Mouse (Mus musculus): Measurements from ENCODE around the gene Pck2. TPM values are rescaled to one million over a fixed set of nuclear protein-coding genes. Genes with fewer than 3 reads are reported as not detected.

Gene Pck2
- polyA plus RNA-seq (2012; rRNA removed), result 114 and 117 TPM in 2 replicates

DNA sequence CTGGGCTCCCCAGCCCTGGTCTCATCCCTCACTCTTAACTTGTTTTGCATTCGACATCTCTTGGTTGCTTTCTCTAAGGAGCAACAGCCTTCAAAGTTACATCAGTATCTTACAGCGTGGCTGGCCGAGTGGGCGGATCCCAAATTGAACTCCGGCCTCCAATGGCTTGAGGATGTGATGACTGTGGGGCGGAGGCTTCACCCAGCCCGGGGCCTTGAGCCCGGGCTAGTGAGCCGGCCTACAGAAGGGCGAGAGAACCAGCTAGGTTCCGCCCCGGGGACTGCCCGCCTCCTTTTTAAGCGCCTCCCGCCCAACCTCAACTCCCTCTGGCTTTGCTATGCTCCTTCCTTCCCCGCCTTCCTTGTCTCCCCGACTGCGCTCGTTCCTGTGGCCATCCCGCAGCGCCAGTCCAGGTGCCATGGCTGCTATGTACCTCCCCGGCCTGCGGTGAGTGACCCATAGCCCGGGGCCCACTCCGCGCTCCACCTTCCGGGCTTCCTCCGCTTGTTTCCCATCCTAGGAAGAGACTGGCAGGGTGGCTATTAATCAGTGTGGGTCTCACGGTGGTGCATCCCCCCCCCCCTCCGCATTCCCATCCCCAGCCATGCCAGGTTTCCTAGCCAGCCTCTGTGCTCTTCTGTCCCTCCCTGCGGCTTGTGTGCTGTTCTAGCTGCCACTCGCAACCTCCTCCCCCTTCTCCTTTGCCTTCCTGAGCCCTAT, at the start of gene Pck2:
Gene Pck2 (plus strand): TSS at position 200 of the 720 bp plus-strand sequence.

DNA sequence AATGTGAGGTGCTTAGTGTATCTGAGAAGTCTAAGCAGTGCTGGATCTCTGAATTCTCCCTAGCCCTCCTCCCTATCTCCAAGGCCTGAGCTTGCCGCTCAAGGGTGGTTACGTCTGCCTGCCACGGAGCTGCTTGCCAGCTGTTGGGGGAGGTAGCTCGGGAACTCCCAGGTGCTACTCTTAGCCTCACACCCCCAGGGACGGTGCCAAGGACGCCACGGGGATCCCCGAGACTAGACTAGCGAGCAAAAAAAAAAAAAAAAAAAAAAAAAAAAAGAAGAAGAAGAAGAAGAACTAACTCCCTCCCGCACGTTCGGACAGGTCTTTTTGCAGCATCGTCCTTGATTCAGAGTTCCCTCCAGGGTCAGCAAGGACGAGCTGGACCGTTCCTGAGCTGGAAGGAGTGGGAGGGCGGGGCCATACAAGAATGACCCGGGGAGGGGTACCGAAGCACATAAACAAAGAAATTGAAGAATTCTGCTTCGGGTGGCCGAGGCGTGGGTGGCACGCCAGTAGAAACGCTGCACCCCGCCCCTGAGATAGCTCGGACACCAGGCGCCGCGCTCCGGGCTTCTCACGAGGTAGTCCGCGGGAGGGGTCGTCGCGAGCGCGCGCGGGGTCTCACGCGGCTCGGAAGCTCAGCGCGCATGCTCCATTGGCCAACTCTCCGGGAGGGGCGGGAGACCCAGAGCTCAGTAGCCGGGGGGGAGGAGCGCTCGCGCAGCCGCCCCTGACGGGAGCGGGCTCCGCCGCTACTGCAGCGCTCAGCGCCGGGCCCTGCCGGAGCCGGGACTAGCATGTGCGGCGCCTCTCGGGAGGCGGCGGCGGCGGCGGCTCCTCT, 49.5 kb upstream of the Pck2 start, which contains the start of gene Carmil3:
Gene Carmil3 (plus strand): TSS at position 291 of the 841 bp plus-strand sequence.

DNA sequence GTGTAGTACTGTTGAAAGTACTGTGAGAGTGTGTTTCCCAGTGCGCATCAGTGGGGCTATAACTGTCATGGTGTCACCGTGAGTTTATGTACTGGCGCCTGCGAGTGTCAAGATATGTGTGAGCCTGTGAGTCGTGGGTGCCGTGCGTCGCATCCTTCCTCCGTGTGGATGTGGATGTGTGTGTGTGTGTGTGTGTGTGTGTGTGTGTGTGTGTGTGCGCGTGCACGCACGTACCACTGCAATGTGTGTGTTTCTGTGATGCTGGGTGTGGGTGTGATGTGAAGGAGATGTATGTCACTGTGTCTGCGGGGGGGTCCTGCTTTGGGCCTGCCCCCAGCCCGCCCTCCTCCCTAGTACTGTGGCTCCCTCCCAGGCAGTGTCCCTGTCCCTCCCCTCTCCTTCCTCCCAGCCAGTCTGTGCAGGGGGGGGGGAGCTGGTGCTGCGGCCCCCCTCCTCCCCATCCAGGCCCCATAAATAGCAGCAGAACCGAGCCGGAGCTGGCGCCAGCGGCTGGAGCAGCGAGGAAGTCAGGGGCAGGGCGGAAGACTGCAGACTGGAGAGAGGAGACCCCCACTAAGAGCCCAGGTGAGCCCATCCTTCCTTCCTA, 29.8 kb upstream of the Pck2 start, which contains the start of gene Cpne6:
Gene Cpne6 (plus strand): TSS at position 321 of the 607 bp plus-strand sequence.

DNA sequence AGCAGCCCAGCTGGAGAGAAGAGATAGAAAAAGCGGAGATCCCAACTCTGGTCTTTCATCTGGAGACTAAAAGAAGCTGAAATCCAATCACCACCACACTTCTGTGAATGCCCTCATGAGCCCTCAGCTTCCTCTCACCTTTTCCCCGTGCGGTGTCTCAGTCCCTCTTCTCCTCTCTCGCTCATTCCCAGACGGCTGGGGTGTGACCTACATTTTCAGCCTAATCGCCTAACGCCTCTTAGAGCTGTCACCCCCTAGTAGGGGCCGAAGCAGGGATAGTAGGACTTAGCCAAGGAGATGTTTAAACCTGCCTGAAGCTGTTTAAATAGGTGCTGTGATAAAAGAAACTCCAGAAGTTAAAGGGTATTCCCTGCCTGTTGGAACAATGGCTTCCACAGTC, 15.3 kb upstream of the Pck2 start, which contains the start of gene Nrl:
Gene Nrl (minus strand): TSS at position 197 of the 400 bp plus-strand sequence.

DNA sequence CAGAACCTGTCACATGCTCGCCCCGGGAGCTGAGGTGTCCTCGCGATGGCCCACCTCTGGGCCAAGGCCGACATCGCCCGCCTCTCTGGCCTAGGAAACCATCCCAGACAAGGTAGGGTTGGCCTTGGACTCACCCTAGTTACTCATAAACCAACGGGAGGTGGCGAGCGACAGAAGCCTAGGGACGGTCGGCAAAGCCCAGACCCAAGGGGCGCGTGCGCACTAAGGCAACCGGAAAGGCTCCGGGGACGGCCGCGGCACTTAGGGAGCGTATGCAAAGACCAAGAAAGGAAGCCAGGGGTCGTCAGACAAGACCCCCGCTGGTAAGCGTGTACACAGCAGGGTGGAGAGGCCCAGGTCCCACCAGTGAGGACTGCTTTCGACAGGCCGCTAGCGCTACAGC, 19.7 kb downstream of the Pck2 start, which contains the start of gene Dcaf11:
Gene Dcaf11 (plus strand): TSS at position 208 of the 403 bp plus-strand sequence.

DNA sequence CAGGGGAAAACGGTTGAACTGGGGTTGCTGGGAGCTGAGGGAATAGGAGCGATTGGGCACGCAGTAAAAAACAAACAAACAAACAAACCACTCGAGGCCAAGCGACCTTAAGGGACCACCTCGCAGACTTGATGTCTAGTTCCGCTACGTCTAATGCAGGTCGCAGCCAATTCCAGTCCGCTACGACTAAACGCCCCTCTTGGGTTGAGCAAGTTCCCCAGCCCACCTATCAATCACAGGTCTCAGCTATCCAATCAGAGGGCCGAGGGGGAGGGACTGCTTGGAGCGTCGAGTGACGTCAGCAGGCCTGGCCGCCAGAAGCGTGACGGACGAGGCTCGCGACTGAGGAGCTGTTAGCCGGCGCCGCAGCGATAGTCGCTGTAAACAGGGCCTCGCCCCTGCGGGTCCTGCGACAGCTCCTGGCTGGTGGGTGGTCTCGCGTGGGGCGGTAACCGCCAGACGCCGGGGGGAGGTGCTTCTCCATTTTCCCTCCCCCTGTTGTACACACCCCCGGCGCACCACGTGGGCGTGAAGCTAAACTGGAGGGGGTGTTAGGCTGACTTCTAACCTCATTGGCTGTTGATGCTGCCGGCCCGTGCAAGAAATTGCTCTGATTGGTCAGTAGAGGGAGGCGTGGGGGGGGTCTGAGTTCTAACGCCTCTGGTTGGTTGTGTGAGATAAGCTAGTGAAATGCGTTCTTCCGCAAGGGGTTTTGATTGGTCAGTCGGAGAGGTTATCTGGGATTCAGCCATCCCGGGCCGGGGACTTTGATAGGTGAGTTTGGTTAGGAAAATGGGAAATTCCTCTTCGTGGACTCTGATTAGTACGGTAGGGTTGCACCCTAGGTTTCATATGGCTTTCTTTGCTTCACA, 20.4 kb downstream of the Pck2 start, which contains the start of gene A730061H03Rik:
Gene A730061H03Rik (minus strand): TSS at position 205 of the 872 bp plus-strand sequence.

DNA sequence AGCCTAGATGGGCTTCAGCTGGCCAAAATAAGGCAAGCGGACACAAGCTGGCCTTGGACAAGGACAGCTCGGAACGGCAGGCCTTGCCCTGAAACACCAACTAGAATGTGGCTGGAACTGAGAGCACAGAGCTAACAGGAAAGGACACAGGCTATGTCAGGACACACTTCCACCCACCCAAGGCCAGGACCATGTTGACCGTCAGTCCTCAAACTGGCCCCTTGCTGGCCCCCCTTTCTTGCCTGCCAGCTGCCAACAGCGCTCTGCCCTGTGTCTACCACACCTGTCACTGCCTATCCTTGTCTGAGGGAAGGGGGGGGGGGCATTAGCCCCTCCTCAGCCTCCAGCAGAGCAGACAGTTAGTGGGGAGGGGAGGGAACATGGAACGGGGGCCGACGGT, 35.2 kb downstream of the Pck2 start, which contains the start of gene Fitm1:
Gene Fitm1 (plus strand): TSS at position 316 of the 400 bp plus-strand sequence.

DNA sequence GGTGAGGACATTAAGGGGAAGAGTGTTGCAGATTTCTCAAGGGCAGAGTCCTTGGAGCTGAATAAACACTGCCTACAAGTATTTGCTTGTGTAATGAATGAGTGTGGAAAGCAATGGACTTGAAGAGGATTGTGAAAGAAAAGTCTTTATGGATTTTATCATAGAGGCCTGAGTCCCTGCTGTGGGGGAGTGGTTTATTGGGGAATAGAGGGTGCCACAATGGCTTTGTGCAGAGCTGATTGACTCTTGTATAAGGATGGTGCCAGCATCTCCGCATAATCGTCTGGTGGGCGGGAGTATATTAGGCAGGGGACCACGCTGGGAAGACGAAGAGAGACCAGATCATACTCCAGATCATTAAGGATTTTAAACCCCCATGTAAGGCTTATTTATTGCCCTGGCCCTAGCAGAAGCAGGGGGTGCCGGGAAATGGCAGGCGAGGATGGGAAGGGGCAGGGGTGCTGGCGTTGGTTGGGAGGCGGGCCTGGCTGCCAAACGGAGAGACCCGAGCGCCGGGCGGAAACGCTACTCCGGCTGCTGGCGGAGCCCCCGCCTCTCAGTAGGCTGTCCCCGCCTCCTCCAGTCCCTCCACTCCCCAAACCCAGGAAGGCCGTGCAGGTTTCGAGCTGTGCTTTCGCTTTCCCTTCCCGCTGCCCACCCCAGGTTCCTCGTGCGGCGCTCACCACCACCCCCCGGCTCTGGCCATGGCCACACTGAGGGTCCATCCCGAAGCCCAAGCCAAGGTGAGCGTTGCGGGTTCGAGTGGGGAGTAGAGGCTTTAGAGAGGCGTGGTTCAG, 38.0 kb downstream of the Pck2 start, which contains the start of gene Psme1:
Gene Psme1 (plus strand): TSS at position 253 of the 797 bp plus-strand sequence.

DNA sequence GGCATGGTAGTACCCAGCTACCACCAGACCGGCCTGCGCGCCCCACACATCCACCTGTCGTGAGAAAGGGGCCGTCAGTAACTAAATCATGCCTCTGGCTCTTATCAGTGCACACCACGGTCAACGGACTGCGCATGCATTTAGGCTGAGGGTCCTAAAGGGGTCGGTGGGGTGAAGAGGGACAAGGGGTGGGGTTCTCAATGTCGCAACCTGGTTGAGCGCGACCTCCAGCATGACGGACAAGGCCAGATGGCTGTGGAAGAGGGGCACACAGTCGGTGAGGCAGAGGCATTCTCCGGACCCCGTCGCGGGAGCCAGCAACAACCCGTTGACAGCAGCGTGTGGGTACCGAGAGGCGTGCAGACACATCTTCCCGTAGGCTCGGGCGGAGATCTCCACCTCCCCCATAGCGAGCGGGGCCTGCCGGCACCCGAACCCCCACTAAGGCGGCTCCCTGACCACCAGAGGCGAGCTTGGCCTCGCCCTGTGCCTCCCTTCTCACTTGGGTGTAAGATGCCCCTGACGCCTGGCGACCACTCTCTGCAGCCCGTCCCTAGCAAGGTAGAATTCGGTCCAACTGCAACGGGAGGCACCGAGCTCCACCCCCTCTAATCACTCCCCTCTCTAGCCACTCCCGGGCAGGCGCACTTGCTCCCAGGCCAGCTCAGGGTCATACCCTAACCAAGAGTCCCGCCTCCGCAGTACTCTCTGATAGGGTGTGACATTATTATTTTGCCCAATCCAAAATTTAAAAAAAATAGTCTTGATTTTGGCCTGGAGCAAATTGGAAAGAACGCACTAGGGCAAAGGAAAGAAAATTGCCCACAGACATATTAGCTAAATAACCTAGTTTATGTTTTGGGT, 44.9 kb downstream of the Pck2 start, which contains the start of gene Emc9:
Gene Emc9 (minus strand): TSS at position 601 of the 864 bp plus-strand sequence.

DNA sequence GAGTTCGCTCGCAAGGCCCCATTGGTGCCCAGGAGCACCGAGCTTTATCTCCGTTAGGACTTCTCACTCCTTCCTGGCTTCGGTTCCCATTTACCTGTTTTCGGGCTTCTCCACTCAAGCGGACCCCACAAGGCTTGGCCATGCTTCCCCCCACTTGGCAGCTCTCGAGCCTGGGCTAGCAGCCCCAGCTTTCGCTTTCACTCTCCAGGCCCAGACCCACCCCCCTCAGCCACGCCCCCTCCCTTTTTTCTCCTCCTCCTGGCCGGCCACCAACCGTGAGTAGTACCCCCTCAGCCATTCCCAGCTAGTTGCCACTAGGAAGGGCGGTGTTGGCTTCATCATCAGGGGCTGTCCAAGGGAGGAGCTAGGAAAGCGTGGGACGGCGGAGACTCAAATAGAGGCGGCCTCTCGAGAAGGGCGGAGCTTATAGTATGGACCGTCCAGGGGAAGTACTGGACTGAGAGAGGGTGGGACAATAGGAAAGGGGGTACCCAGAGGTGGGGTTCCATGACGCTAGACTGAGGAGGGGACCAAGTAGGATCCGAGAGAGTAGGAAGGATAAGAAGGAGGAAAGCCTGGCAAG, 50.8 kb downstream of the Pck2 start, which contains the start of gene Psme2:
Gene Psme2 (minus strand): TSS at position 366 of the 583 bp plus-strand sequence.

DNA sequence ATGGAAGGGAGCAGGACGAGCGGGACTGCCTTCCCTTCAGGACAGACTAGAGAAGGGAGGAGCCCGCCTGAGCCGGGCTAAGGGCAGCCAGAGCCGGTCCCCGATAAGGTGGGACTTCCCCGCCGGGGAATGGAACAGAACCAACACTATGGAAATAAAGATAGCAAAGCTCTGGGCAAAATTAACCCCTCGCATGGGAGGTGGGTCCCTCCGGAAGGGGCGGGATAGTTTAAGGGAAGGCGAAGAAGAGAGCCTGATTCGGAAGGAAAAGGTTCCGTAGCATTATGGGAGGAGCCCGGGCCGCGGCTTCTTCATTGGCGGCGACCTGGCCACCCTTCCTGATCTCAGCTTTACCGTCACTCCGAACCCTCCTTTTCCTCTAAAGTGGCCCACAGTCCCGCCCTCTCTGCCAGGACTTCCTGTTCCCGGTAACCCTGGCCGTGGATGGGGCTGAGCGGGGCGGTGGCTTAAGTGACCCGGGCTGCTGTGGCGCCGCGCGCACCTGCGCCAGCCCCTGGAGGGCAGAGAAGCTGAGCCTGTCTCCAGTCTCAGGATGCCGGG, 51.3 kb downstream of the Pck2 start, which contains the start of gene Rnf31:
Gene Rnf31 (plus strand): TSS at position 378 of the 561 bp plus-strand sequence.

Other genes with a start within 250 kb of the Pck2 start
- 33.2 and 44.9 TPM in 2 replicates for gene Dhrs4, start 61.5 kb upstream of the Pck2 start, polyA plus RNA-seq (2012; rRNA removed)
- 30.9 and 45.4 TPM in 2 replicates for gene Carmil3, start 49.6 kb upstream of the Pck2 start, polyA plus RNA-seq (2012; rRNA removed)
- 0.11 and 0.29 TPM in 2 replicates for gene Cpne6, start 29.8 kb upstream of the Pck2 start, polyA plus RNA-seq (2012; rRNA removed)
- 0.25 and 0.51 TPM in 2 replicates for gene Nrl, start 15.3 kb upstream of the Pck2 start, polyA plus RNA-seq (2012; rRNA removed)
- 107 and 112 TPM in 2 replicates for gene Dcaf11, start 19.7 kb downstream of the Pck2 start, polyA plus RNA-seq (2012; rRNA removed)
- gene A730061H03Rik, start 20.1 kb downstream of the Pck2 start, polyA plus RNA-seq (2012; rRNA removed), result 1.3 and 2.9 TPM in 2 replicates
- gene Fitm1, start 35.4 kb downstream of the Pck2 start, polyA plus RNA-seq (2012; rRNA removed), result 1.9 and 2.0 TPM in 2 replicates
- 58.3 and 96.0 TPM in 2 replicates for gene Psme1, start 37.9 kb downstream of the Pck2 start, polyA plus RNA-seq (2012; rRNA removed)
- gene Emc9, start 45.0 kb downstream of the Pck2 start, polyA plus RNA-seq (2012; rRNA removed), result 19.9 and 28.3 TPM in 2 replicates
- gene Psme2, start 50.8 kb downstream of the Pck2 start, polyA plus RNA-seq (2012; rRNA removed), result 46.8 and 51.0 TPM in 2 replicates
- gene Rnf31, start 51.4 kb downstream of the Pck2 start, polyA plus RNA-seq (2012; rRNA removed), result 42.3 and 49.7 TPM in 2 replicates
- 65.1 and 79.5 TPM in 2 replicates for gene Irf9, start 63.3 kb downstream of the Pck2 start, polyA plus RNA-seq (2012; rRNA removed)
- gene Rec8, start 77.8 kb downstream of the Pck2 start, polyA plus RNA-seq (2012; rRNA removed), result 6.2 and 9.8 TPM in 2 replicates
- 164 and 192 TPM in 2 replicates for gene Ipo4, start 95.7 kb downstream of the Pck2 start, polyA plus RNA-seq (2012; rRNA removed)
- gene Gm49378, start 97.6 kb downstream of the Pck2 start, polyA plus RNA-seq (2012; rRNA removed), result 26.7 and 33.9 TPM in 2 replicates
- 122 and 137 TPM in 2 replicates for gene Tm9sf1, start 103.5 kb downstream of the Pck2 start, polyA plus RNA-seq (2012; rRNA removed)
- gene Tssk4, start 109.9 kb downstream of the Pck2 start, polyA plus RNA-seq (2012; rRNA removed), result 0.90 and 1.4 TPM in 2 replicates
- 16.1 and 21.4 TPM in 2 replicates for gene Mdp1, start 120.2 kb downstream of the Pck2 start, polyA plus RNA-seq (2012; rRNA removed)
- gene Gmpr2, start 131.7 kb downstream of the Pck2 start, polyA plus RNA-seq (2012; rRNA removed), result 13.6 and 17.9 TPM in 2 replicates
- 199 and 293 TPM in 2 replicates for gene Nedd8, start 131.9 kb downstream of the Pck2 start, polyA plus RNA-seq (2012; rRNA removed)
- 10.7 and 14.9 TPM in 2 replicates for gene Tinf2, start 141.6 kb downstream of the Pck2 start, polyA plus RNA-seq (2012; rRNA removed)
- 1.5 and 1.9 TPM in 2 replicates for gene Tgm1, start 173.7 kb downstream of the Pck2 start, polyA plus RNA-seq (2012; rRNA removed)
- gene Rabggta, start 182.0 kb downstream of the Pck2 start, polyA plus RNA-seq (2012; rRNA removed), result 47.9 and 58.1 TPM in 2 replicates
- gene Dhrs1, start 205.4 kb downstream of the Pck2 start, polyA plus RNA-seq (2012; rRNA removed), result 42.0 and 65.0 TPM in 2 replicates
- 14.0 and 19.1 TPM in 2 replicates for gene Nop9, start 205.4 kb downstream of the Pck2 start, polyA plus RNA-seq (2012; rRNA removed)
- 1.9 TPM in 2 replicates for gene Cideb, start 218.2 kb downstream of the Pck2 start, polyA plus RNA-seq (2012; rRNA removed)
- gene Ltb4r2, start 221.2 kb downstream of the Pck2 start, polyA plus RNA-seq (2012; rRNA removed), result 0.84 and 1.5 TPM in 2 replicates
- gene Ltb4r1, start 225.7 kb downstream of the Pck2 start, polyA plus RNA-seq (2012; rRNA removed), result 2.2 and 2.8 TPM in 2 replicates
- gene Adcy4, start 243.8 kb downstream of the Pck2 start, polyA plus RNA-seq (2012; rRNA removed), result 16.8 and 28.3 TPM in 2 replicates
- gene Ripk3, start 248.6 kb downstream of the Pck2 start, polyA plus RNA-seq (2012; rRNA removed), result 9.8 and 12.0 TPM in 2 replicates